Mouse (Mus musculus) right cerebral cortex, postnatal 36 days (tissue): ENCODE measurements around the gene Esrra.
"Not testable (repeated sequence)": the region's sequence is repeated elsewhere in the genome, so short reads cannot be mapped to it uniquely, and the experiment has no call there.

ENCODE experiments used
- DNase-seq, 2 experiments: peaks; one replicate each; pipeline ENCODE4 v3.0.0; 2022; ENCODE audit warnings: low spot score in 2 of 2, mixed read lengths in 1 of 2

Gene Esrra

GRCm38 (mm10) chr19:6920741-6921636 lies 624 bp downstream of the Esrra start:
- DNase-seq, result no peak

DNA sequence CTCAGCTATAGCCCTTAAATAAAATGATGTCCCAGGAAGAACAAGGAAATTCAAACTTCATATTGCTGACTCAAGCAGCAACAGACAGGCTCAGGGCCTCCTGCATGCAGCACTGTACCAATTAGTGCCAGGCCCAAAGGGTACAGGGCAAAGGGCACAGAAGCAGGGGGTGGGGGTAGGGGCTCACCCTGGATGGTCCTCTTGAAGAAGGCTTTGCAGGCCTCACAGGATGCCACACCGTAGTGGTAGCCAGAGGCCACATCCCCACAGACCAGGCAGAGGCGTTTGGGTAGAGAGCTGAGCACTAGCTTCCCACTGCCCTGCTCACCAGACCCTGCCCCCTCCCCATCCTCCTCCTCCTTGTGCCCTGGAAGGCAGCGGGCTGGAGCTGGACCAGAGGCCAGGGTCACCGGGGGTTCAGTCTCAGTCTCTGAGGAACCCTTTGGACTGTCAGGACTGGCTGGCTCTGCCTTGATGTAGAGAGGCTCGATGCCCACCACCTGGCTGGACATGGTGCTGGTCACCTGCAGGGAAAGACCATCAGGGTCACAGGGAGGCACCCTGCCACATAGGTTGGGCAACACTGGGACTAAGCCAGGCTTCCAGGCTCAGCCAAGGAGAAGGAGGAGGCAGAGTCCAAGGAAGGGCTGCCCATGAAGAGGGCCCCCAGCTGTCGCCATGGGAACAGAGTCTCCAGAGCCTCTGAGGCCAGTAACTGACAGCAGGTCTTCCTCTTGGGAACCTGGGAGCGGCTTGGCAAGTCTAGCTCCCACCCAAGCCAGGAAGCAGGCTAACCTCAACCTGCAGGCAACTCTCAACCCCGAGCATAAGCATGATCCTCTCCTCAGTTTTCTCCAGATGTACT lies 1.5 kb downstream of the Esrra start:
- no peak for DNase-seq

DNA sequence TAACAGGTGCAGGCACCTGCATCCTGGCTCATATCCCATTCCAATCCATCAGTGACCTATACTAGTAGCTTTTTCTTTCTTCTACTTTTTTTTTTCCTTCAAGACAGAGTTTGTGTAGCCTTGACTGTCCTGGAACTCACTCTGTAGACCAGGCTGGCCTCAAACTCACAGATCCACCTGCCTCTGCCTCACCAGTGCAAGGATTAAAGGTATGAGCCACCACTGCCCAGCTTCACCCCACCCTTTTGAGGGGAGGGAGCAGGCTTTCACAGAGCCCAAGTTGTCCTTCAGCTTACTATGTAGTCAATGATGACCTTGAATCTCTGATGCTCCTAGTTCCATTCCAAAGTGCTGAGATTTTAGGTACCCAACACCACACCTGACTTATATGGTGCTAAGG lies 2.2 kb downstream of the Esrra start:
- DNase-seq, result no peak

DNA sequence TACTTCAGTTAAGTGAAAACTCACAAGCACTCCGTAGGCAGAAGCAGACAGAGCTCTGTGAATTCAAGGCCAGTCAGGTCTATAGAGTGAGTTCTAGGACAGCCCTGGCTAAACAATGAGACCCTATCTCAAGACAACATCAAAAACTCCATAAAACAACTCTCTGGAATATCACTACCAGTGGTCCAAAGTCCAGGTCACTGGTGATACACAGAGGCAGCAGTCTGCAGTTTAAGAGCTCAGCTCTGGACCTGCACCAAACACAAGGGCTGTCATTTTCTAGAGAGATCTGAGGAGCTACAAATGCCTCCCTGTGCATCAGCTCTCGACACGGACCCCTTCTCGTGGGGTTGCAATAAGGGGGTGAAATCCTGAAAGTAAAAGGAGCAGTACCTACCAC lies 3.3 kb downstream of the Esrra start:
- DNase-seq, result no peak

GRCm38 (mm10) chr19:6916496-6916895 lies 5.1 kb downstream of the Esrra start:
- no peak for DNase-seq

GRCm38 (mm10) chr19:6915276-6915675 lies 6.3 kb downstream of the Esrra start:
- DNase-seq, result no peak

- DNase-seq, result no peak
These were observed 7.1 kb downstream of the Esrra start for GRCm38 (mm10) chr19:6914540-6914939.

GRCm38 (mm10) chr19:6913991-6914390 lies 7.6 kb downstream of the Esrra start:
- no peak for DNase-seq

- DNase-seq, result no peak
These were observed 8.6 kb downstream of the Esrra start for GRCm38 (mm10) chr19:6913036-6913435.

GRCm38 (mm10) chr19:6912205-6912970 lies 9.2 kb downstream of the Esrra start:
- no peak for DNase-seq

- no peak for DNase-seq
These were observed 10.2 kb downstream of the Esrra start for GRCm38 (mm10) chr19:6911101-6912074.

DNA sequence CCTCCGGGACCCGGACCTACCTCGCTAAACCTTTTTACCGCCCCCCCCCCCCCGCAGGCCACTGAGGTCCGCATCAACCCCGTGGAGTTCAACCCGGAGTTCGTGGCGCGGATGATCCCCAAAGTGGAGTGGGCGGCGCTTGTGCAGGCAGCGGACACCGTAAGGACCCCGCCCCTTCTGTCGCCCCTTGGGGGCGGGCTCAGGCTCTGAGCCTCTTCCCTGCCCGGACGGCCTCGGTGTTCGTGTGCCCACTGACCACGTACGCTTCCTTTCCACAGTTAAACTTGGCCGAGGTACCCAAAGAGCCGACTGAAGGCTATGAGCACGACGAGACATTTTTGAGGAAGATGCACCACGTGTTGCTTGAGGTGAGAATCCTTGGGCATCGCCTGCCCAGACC lies 11.3 kb downstream of the Esrra start:
- not testable (repeated sequence) for DNase-seq

- DNase-seq, result peak; percentile 91 to 96
These were observed 11.9 kb downstream of the Esrra start, which contains the start of the genes Trmt112 and Prdx5 for GRCm38 (mm10) chr19:6909507-6910289. TSS of gene Trmt112 (plus strand) at chr19:6909698. TSS of gene Prdx5 (minus strand) at chr19:6910106.

DNA sequence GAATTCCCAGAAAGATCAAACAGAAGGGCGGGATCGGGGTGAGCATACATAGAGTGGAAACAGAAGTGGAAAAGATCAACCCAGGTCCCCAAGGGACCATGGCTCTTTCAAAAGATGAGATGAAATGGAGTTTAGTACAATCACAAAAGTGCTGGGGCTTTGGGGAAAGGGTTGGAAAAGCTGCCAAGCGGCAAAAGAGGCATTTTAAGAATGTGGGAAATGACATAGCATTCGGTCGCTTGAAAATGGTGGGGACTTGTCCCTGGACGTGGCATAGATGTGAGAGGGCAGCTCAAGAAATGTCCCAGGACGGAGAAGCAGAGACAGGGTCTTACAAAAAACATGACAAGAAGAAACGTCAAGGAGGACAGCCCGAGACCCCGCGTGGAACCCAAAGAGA lies 12.6 kb downstream of the Esrra start:
- no peak for DNase-seq

DNA sequence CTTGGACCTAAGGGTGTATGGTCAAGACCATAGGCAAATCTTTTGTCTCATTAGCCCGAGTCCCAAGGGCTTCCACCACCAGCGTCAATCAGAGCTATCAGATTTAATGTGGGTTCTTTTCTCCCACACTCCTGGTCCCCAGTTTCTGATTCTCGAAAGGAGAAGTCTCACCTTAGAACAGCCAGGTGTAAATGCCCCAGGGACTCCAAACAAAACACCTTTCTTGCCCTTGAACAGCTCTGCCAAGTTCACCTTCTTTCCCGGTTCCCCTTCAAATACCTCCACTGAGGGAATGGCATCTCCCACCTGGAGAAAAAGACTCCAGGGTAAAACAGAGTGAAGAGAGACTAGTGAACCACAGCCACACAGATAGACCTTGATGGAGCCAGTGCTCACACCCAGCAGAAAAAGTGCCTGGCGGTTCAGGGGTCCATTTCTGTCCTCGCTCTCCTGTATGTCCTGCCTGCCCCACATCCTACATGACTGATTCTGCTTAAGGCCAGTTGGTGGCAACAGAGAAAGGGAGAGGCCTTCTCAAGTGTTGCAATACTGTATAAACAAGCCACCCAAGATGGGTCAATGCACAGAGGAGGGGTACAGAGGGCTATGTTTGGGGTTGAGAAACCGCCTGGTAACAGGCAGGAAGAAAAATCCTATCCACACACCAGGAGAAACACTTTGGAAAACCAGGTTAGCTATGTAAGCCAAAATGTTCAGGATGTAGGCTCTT lies 13.6 kb downstream of the Esrra start:
- no peak for DNase-seq

GRCm38 (mm10) chr19:6907094-6907493 lies 14.5 kb downstream of the Esrra start:
- no peak for DNase-seq

DNA sequence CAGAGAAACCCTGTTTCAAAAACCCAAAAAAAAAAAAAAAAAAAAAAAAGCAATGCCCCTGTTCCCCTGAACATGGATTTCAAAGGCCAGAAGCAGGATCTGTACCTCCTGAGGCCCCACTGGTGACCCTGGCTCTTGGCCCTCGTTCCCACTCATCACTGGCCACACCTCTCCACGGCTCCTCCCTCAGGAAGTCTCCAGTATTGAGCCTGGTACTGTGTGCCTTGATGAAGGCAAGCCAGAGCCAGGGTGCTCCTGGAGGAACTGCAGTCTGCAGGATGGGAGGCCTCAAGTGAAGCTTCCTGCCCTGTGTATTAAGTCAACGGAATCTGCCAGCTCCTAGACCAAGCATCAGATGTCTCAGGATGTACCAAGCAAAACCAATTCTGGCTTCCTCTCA lies 15.4 kb downstream of the Esrra start:
- DNase-seq, result no peak

DNA sequence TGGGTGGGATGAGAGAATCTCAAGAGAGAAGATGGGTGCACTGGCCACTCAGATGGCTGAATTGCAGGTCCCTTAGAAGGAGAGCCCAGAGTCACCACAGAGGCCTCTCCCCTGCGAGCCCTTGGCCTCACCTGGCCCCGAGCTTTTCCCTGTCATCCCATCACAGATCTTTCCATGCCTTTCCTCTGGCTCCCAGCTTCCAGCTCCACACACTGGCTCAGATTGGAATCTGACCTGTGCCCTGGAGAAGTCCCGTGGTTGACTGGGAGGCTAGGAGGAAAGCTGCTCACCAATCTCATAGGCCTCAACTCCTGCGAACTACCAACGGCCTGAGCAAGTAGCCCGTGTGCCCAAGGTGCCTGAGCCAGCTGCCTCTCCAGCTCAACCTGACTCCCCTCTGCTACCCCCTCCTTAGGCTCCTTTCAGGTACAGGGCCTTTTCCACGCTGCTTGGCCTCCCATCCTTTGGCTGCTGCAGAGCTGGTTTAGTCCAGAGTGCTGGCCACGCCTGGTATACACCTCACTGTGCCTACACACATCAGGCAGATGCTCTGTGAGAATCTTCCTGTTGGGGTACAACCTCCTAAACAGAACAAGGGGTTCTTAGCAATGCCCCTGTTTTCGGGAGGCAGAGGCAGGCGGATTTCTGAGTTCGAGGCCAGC lies 16.0 kb downstream of the Esrra start:
- DNase-seq, result no peak

GRCm38 (mm10) chr19:6904846-6905245 lies 16.8 kb downstream of the Esrra start:
- no peak for DNase-seq
